Mouse (Mus musculus) frontal cortex, adult (tissue): ENCODE measurements around the gene Katnal1.
A peak's percentile ranks its signal among the peaks of the same experiment; 100 is the strongest.

Experiments used
- ATAC-seq: cut with Nextera tagmentation; 2 replicates; pipeline ENCODE4 v1.9.2; 2017; ENCODE audit warnings: mild to moderate bottlenecking, moderate library complexity, mixed read lengths; ENCODE audit not compliant: low TSS enrichment

Katnal1 gene

DNA sequence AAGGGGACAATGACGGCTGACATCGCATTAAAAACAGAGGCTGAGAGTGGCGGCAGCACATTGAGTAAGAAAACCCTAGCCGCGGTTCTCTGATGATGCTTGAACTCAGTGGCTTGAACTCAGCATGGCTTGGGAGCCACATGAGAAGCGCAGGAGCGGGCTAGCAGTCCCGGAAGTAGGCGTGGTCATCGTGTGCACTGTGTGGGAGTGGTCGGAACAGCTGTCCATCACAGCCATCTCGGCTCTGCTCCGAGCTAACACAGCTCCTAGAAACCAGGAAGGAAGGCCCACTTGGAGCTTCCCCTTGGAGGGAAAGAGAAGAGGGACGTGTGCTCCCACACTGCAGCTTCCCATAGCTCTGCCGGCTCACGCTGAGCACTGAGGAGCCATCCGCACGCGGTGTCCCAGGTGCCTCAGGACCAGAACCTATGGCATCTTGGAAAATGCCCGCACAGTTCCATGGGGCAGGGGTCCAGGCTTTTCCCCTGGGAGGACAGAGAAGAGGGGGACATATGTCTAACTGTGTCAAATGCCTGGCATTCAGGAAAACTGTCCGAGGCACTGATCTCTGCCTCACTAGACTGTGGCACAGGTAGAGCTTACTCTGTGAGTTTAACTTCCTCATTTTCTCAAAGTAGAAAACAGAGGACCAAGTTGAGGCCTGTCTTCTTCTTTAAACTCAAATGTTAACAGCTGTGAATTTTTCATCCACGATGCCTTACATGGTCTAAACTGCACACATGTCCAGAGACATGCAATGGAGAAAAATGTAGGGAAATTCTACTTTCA is 43.1 kb downstream of the Katnal1 start:
- no peak for ATAC-seq

DNA sequence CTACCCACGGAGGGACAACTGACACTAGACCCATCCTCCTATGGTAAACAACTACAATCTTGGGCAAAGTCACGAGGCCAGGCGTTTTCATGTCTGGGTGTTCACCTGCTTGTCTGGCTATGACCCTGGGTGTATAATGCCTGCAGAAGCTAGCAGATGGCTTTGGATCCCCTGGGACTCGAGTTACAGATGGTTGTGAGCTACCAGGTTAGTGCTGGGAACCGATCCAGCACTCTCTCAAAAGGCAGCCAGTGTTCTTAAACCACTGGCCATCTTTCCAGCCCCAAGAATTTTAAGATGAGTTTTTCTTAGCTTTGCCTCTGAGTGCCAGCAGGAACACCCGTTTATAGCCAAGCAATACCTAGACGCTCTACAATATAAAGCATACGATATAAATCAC is 45.4 kb downstream of the Katnal1 start:
- ATAC-seq, result no peak

DNA sequence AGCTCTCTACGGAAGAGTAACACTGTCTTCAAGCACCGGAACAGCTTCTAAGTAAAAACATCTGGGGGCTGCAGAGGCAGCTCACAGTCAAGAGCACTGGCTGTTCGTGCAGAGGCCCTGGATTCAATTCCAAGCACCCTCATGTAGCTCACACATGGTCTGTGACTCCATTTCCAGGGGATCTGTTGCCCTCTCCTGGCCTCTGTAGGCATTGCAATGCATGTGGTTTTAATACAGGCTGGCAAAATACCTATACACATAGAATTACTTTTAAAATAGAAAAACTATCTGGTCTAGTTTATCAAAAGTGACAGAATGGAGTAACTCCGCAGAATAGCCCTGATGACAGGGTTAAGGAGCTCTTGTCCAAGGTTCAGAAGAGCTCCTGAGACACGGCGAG is 49.9 kb downstream of the Katnal1 start:
- no peak for ATAC-seq

DNA sequence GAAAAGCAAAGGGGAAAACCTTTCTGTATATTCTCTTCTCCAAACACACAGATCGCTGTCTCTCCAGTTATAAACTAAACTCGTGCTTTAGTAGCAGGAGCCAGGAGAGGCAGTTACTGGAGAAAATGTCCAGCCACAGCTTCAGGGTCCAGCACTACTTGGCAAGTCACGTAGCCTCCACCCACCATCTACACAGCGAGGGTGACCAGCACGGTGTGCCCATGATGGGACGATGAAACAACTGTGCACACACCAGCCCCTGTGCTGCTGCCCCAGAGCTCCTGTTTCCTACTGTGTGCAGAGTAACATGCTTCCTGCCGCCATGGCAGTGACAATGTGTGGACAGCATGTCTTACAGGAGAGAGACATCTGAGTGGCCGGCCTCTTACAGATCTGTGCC is 56.0 kb downstream of the Katnal1 start:
- no peak for ATAC-seq

DNA sequence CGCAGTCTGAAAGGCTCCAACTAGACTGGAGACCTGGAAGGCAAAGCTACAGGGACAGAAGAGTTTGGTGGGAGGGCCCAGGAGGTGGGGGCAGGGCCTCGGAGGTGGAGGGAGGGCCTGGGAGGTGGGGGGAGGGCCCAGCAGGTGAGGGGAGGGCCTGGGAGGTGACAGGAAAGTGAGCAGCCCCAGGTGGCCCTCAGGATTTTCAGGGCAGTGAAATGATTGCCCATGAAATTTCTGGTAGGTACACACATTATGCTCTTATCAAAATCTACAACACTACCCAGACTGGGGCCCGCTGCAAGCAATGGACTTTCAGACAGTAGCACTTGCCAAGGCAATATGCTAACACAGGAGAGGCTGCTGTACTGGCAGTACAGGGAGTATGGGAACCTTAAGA is 59.5 kb downstream of the Katnal1 start:
- ATAC-seq, result no peak

DNA sequence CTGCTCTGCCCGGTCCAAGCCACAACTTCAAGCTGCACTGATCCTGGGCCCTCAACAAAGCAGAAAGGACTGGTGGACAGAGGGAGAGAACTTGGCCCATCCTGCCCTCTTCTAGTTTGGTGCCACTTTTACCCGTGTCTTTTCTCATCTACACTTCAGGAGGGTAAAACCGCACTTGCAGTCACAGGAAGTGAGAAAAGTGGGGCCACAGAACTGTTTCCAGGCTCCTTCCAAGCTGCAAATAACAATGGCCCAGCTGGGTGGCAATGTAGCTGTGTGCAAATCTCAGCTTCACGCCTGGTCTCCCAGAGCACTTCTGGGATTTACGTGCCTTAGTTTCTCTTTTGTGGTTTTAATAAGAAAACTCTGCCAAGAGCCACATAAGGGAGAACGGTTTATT is 61.4 kb downstream of the Katnal1 start:
- no peak for ATAC-seq

DNA sequence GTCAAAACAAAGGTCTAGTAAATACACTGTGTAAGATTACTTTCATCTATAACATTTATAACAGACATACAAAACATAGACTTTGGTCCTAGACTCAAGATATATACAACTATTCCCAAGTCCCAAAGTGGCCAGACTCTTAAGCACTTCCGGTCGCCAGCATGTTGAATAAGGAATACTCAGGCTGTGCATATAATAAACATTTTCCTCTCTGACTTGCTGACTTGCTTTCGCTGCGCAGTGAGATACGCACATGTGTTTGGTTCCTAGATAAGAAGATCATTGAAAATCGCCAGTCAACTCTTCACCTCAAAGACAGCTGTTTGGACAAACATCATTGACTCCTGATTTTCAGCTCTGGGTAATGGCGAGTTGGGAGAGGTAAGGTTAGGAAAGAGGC is 61.9 kb downstream of the Katnal1 start:
- no peak for ATAC-seq

DNA sequence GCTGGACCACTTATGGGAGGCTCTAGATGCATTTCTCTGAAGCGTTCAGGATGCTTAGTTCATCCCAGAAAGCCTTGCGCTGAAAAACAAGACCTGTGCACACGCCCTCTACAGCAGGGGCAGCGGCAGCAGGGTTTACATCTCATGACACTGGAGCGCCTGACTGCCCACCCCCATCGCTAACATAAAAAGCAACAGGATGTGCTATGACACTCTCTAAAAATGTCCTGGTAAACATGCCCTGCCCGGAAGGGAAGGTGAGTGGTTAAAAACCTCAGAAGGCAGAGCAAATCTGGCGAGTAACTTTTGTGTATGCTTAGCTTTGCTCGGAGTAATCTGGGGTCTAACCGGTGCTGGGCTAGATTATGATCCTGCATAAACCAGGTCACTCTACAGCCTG is 62.5 kb downstream of the Katnal1 start:
- ATAC-seq, result no peak

DNA sequence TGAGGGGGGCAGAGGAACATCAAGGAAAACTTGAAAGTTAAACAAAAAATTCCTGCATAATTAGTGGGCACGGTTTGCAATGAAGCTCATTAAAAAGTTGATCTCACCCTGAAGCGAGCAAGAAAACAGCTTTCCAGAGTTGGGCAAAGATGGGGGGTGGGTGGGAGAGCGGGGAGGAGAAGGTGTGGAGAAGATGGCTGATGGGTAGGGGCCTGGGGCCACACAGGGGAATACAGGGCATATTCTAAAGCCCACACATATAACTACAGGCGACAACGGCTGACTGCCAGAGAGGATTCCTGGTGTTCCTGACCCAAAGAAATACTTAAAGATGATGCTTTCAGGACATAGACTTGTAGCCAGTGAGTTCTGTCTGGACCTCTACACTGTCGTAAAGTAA is 65.7 kb downstream of the Katnal1 start:
- ATAC-seq, result no peak

DNA sequence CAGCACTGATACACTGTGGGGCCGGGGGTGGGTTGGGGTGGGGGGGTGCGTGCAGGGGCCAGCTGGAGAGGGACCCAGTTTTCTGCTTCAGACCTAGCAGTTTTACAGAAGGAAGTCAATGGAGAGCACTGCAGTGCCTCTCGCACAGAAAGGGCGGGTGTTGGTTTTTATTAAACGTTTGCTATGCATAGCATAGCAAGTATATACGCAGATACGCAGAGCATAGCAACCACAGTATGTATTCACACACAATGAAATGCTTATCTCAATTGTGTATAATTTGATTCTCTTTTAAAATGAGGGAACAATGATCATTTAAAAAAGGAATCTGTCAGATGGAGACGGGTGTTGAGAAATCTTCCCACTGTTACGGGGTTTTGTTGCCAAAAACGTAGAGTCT is 66.3 kb downstream of the Katnal1 start:
- ATAC-seq, result no peak

DNA sequence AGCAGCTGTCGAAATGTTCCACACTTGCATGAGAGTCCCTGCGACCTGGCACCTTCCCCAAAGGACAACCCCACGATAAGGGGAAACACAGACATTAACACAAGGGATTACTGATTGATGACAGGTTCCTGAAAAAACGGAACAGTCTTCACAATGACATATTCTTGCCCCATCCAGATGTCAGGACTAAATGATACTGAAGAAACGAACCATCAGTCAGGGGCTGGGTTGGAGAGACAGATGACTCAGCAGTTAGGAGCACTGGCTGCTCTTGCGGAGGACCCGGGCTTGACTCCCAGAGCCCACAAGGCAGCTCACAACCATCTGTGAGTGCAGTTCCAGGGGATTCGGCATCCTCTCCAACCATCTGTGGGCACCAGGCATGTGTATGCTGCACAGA is 67.0 kb downstream of the Katnal1 start:
- ATAC-seq, result no peak

DNA sequence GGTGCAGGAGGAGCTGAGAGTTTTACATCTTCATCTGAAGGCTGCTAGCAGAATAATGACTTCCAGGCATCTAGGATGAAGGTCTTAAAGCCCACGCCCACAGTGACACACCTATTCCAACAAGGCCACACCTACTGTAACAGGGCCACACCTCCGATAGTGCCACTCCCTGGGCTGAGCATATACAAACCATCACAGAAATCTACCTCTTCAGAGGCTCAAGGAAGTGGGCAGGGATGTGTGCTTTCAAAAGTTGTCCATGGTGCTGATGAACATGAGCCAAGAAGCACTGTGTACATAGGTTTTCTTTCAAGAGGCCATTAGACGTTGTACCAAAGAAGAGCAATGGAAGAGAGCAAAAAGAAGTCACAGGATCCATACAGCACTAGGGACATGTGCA is 71.6 kb downstream of the Katnal1 start:
- ATAC-seq, result no peak

DNA sequence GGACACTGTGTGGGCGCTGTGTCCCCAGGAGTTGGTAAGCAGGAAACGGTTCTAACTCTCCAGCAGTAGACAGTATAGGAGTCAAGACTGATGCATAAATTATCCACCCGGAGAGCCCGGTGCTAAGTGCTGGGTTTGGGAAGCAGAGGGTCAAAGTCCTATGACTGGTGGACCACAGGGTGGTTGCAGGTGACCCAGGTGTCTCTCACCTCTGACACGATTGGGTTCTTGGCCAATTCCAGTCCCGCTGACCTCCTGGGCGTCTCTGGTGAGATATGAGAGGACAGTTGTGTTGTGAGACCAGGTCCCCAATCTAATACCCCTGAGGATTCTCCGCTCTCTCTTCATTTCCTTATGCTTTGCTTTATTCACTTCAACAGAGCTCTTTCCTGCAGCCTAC is 74.1 kb downstream of the Katnal1 start:
- no peak for ATAC-seq

DNA sequence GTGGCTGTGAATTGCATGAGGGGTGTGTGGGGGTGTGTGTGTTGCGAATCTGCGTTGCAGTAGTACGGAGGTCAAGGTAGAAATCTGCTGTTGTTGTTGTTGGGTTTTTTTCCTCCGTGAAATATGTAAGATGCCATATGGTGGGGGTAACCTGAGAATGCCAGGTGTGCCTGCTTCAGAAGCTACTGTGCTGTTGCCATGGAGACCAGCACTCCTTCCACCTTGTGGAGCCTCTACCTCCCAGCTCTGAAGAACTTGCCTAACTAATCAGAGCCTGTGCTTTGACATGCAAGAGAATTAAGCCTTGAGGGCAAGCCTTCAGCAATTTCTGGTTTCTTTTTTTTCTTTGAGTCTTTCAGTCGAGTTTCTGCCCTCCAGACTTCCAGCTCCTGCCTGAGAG is 75.0 kb downstream of the Katnal1 start:
- no peak for ATAC-seq

DNA sequence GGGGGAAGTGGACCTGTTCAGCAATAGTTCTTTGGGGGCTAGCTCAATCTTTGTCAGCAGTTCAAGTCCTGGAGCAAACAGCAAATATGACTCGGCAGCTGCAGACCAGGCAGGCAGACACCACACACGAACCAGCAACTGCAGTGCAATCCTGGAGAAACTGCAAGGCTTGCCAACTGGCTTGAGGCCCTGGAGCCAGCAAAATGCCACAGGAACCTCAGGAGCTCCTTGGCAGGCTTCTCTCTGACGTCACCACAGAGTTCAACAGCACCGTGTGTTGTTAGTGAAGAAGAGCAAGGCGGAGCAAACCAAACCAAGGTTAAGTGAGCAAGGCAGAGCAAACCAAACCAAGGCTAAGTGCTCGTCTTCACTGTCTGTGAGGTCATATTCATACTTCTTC is 79.6 kb downstream of the Katnal1 start:
- no peak for ATAC-seq

DNA sequence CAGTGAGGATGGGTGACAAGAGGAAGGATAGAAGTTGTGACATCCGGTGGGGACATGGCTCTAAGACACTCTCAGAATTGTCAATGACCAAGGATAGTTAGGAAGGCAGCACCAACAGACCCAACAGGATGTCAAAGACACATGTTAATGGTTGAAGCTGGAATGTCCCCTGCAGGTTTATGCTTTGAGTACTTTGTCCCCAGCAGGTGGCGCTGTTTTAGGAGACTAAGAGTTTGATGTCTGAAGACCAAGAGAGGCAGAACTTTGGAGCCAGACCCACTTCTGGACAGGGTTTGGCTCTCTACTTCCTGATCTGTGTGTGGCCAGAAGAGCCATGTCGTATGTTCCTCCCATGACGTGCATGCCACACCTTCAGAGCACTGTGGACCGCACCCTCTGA is 82.1 kb downstream of the Katnal1 start:
- no peak for ATAC-seq

DNA sequence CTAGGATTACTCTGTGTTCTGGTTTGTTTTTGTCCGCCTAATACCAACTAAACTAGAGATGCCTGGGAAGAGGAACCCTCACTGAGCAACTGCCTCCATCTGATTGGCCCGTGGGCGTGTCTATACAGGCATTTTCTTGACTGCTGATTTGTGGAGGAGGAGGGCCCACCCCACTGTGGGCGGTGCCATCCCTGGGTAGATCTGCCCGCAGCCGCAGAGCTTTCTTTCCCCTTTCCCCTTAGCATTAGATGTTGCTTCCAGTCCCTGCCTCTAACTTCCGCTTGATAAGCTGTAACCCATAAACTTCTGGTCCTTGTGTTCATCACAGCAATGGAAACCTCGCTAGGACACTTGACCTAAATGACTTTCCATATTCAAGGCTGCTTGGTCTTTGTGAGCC is 92.1 kb downstream of the Katnal1 start:
- no peak for ATAC-seq

DNA sequence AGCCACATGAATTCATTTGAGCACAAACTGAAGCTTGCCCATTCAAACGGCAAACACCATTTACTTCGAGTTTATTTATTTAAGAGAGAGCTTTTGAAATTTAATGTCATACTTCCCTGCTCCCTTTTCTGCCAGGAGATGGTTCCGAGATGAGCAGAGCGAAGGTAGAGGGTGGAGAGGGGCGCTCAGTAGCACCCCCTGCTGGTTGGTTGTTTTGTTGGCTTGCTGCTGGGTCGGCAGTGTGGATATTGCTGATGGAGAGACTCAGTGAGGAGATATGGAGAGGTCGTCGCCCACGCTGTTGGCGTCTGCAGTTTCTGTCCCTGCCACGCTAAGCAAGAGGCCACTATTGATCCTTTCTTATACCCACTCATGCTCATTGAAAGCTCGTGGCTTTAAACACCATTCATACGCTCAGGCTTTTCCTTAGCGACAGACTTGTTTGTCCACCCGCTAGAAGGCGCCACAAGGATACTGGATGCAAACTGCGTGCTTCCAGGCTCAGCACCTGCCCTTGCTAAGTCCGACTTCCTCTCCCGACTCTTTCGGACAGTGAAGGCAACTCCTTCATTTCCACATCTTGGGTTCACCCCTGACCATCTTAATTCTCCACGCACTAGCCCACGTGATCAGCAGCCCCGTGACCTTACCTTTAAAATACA is 97.4 kb downstream of the Katnal1 start:
- ATAC-seq, result peak; percentile 57; the same call in 1 of the 2 replicates

DNA sequence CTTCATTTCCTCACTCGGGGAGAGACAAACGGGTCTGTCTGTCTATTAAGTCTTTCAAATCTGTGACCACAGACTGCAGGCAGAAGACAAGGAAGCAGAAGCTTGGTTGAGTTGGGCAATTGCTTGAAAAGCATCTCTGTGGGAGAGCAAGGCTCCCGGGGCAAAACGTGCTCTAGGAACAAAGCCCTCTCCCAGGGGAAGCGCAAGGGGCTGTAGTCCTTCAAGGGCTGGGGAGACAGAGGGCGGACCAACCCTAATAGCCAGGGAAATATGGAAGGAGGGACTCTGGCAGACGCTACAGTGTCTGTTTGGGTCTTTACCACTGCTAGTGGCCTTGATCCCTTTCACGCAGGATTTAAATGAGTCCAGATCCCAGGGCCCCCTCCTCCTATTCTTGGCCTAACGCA is 98.0 kb downstream of the Katnal1 start:
- ATAC-seq, result no peak

DNA sequence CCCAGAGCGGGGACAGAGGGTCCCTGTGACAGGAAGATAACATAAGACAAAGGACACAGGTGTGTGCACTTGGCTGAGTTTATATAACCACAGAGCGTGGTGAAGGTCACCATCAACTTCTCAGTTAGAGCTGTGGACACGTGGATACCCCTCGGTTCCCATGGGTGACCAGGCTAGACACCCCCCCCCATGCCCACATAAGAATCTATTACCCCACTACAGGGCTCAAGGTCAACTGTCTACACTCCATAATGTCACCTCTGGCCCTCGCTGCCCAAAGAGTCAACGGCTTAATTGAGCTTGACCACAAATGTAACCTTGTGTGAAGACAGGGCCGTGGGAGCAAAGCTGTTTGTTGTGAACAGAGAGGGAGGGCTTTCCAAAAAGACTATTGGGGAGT is 103.4 kb downstream of the Katnal1 start:
- ATAC-seq, result no peak

DNA sequence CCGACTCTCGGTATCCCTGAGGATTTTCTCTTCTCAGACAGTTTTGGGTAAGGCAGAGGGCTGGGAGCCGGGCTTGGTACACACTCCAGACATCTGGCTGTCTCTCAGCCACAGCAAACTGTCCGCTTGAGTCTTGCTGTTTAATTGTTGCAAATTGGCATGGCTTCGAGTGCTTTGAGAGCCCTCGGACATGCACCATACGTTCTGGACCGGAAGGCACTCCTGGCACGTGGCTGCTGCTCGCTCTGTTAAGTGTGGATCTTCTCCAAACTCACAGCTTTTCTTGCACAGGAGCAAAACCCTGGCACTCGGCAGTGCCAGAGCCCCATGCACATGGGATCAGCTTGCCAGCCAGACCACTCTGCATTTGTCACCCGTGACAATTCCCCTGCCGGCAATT is 106.3 kb downstream of the Katnal1 start:
- ATAC-seq, result no peak
